Mouse (Mus musculus) lung, adult 18-20 months (tissue): ENCODE results near the gene Erp27.

Source experiments
- DNase-seq, 2 experiments: peaks; one replicate each; pipeline ENCODE4 v3.0.0; 2022; ENCODE audit warnings: mixed read lengths in 2 of 2

The Erp27 gene

DNA sequence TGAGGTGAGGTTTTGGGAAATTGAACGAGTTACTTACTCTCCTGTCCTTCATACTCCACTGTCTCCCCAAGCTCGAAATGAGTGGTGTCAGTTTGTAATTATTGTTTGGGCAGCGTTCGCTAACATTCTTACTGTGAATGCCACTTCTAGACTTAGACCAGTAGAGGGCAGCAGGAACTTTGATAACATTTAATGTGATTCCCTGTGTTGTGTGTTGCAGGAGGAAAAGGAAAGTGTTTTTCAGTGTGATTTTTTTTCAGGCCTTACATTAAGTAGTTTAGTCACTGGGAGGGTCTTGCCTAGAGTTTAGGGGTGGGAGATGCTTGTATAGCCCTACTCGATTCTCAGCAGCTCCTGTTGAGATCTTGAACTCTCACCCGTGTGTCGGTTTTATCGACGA is 61.0 kb downstream of the Erp27 start:
- DNase-seq: peak in 1 of 2 experiments; percentile 20

GRCm38 (mm10) chr6:136858420-136858819 is 63.6 kb downstream of the Erp27 start:
- DNase-seq: no peak

DNA sequence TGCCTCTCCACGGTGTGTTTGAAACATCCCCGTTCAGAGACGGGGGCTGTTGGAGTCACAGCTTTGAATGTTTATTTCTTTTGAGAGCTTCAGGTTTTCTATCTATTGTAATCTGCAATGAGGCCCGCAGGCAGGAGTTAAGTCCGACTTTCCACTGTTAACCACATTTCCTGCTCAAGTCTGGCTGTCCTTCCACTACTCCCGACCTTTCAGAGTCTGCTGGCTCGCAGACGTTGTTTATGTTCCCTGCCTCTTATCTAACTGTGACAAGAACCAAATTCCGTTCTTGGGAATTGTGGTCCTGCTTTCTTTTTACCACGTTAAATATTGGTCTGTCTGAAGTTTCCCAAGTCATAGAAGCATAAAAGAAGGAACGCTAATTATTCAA is 64.1 kb downstream of the Erp27 start:
- DNase-seq: peak; percentile 28 to 40
